Mouse (Mus musculus) neural tube, embryonic 11.5 days (tissue): ENCODE data around the gene St8sia1. TPM values are rescaled to one million over a fixed set of nuclear protein-coding genes. Genes with fewer than 3 reads are reported as not detected.

Source experiments
- ATAC-seq: fragments of 200-750 bp; cut with Nextera tagmentation; 2 replicates; pipeline ENCODE4 v1.8.0; 2017; ENCODE audit warnings: moderate number of reproducible peaks, mild to moderate bottlenecking, moderate TSS enrichment, moderate library complexity; ENCODE audit not compliant: insufficient read depth, low FRiP score, low TSS enrichment
- DNase-seq: peaks from one replicate; pipeline ENCODE4 v3.0.0-alpha.2; 2015; ENCODE audit warnings: low spot score
- H3K27ac ChIP-seq: fragments of 300-500 bp; sonication (generic); 2 replicates; pipeline ENCODE4 v1.5.1; 2014; ENCODE audit warnings: low read depth, mild to moderate bottlenecking, low read length
- H3K27me3 ChIP-seq: fragments of 300-500 bp; sonication (generic); 2 replicates; pipeline ENCODE4 v1.6.1; 2014; ENCODE audit warnings: mild to moderate bottlenecking, low read length, mixed read lengths; ENCODE audit not compliant: control insufficient read depth, insufficient read depth
- H3K36me3 ChIP-seq: fragments of 300-500 bp; sonication (generic); 2 replicates; pipeline ENCODE4 v1.6.1; 2014; ENCODE audit warnings: mild to moderate bottlenecking, low read length, moderate library complexity, mixed read lengths; ENCODE audit not compliant: control insufficient read depth, insufficient read depth
- H3K4me1 ChIP-seq: fragments of 300-500 bp; sonication (generic); 2 replicates; pipeline ENCODE4 v1.6.1; 2014; ENCODE audit warnings: low read length, mixed read lengths; ENCODE audit not compliant: control insufficient read depth, insufficient read depth
- H3K4me2 ChIP-seq: fragments of 300-500 bp; sonication (generic); 2 replicates; pipeline ENCODE4 v1.6.1; 2014; ENCODE audit warnings: low read depth, mild to moderate bottlenecking, moderate library complexity
- H3K4me3 ChIP-seq: fragments of 300-500 bp; sonication (generic); 2 replicates; pipeline ENCODE4 v1.5.1; 2014; ENCODE audit warnings: low read depth, low read length
- H3K9ac ChIP-seq: fragments of 300-500 bp; sonication (generic); 2 replicates; pipeline ENCODE4 v1.6.1; 2014; ENCODE audit warnings: mild to moderate bottlenecking, low read length
- H3K9me3 ChIP-seq: fragments of 300-500 bp; sonication (generic); 2 replicates; pipeline ENCODE4 v1.6.1; 2016; ENCODE audit warnings: low read length; ENCODE audit not compliant: control insufficient read depth
- WGBS: fragments of 180-500 bp; shearing (Covaris S2); extraction: QIAGEN DNeasy Blood & Tissue Kit; methylation state at CpG from one replicate; pipeline ENCODE4 v1.1.7; 2014; 5-methylcytosine and 5-hydroxymethylcytosine counted together
- polyA plus RNA-seq: library from polyadenylated mRNA; unstranded; fragments of >200 nt; fragmentation: Nextera tagmentation; extraction: Ambion mirVana; gene quantifications from 2 replicates; pipeline ENCODE4 v1.2.1, GENCODE M21; 2014

Gene St8sia1
- polyA plus RNA-seq, 1 experiment from 2014 or later = 10.6 TPM

- no peaks in the 10 kb centered on the region for H3K4me1 ChIP-seq
- H3K9ac ChIP-seq = no peak overlapping the region
- no peak overlapping the region for H3K4me2 ChIP-seq
- no peak overlapping the region for H3K27ac ChIP-seq
- H3K36me3 ChIP-seq = no peaks in the 10 kb centered on the region
- no peaks in the 10 kb centered on the region for H3K27me3 ChIP-seq
- no peaks in the 10 kb centered on the region for H3K9me3 ChIP-seq
- 84% methylated on average over 9 of the region's 9 CpGs for WGBS
- ATAC-seq = no peak
- no peak for DNase-seq
- H3K4me3 ChIP-seq = no peak overlapping the region
Measured at GRCm38 (mm10) chr6:142798837-142799236, 165.4 kb downstream of the St8sia1 start.

GRCm38 (mm10) chr6:142797996-142798395 is 166.3 kb downstream of the St8sia1 start:
- no peak overlapping the region for H3K9ac ChIP-seq
- H3K4me1 ChIP-seq = 0 out of 2 replicates have a peak, but pooled peaks cover 2% of the 10 kb centered on the region
- H3K27ac ChIP-seq = no peak overlapping the region
- DNase-seq = no peak
- no peak overlapping the region for H3K4me3 ChIP-seq
- no peaks in the 10 kb centered on the region for H3K9me3 ChIP-seq
- no peaks in the 10 kb centered on the region for H3K27me3 ChIP-seq
- no peak overlapping the region for H3K4me2 ChIP-seq
- H3K36me3 ChIP-seq = no peaks in the 10 kb centered on the region
- ATAC-seq = no peak
- WGBS = 84% methylated on average over 1 of the region's 1 CpGs

GRCm38 (mm10) chr6:142795655-142796441 is 168.4 kb downstream of the St8sia1 start:
- no peak overlapping the region for H3K4me3 ChIP-seq
- H3K9ac ChIP-seq = no peak overlapping the region
- 0 out of 2 replicates have a peak, but pooled peaks cover 2% of the 10 kb centered on the region for H3K4me1 ChIP-seq
- DNase-seq = no peak
- H3K27ac ChIP-seq = no peak overlapping the region
- H3K27me3 ChIP-seq = no peaks in the 10 kb centered on the region
- no peaks in the 10 kb centered on the region for H3K9me3 ChIP-seq
- ATAC-seq = no peak
- WGBS = 83% methylated on average over 15 of the region's 15 CpGs
- H3K4me2 ChIP-seq = no peak overlapping the region
- no peaks in the 10 kb centered on the region for H3K36me3 ChIP-seq

GRCm38 (mm10) chr6:142795087-142795486 is 169.2 kb downstream of the St8sia1 start:
- H3K27me3 ChIP-seq = no peaks in the 10 kb centered on the region
- no peaks in the 10 kb centered on the region for H3K36me3 ChIP-seq
- DNase-seq (no peak), ATAC-seq (no peak)
- no peak overlapping the region for H3K27ac ChIP-seq
- H3K4me3 ChIP-seq = no peak overlapping the region
- H3K9ac ChIP-seq = no peak overlapping the region
- 92% methylated on average over 9 of the region's 9 CpGs for WGBS
- 0 out of 2 replicates have a peak, but pooled peaks cover 2% of the 10 kb centered on the region for H3K4me1 ChIP-seq
- no peaks in the 10 kb centered on the region for H3K9me3 ChIP-seq
- no peak overlapping the region for H3K4me2 ChIP-seq

- Histone ChIP-seq H3K27me3 (no peaks in the 10 kb centered on the region), H3K4me1 (0 out of 2 replicates have a peak, but pooled peaks cover 2% of the 10 kb centered on the region), H3K27ac (no peak overlapping the region), H3K36me3 (no peaks in the 10 kb centered on the region), H3K4me2 (no peak overlapping the region), H3K4me3 (no peak overlapping the region), H3K9me3 (no peaks in the 10 kb centered on the region), H3K9ac (no peak overlapping the region)
- peak; percentile 46 for DNase-seq
- ATAC-seq = peak; percentile 76
- WGBS = 42% methylated on average over 7 of the region's 7 CpGs
Measured at GRCm38 (mm10) chr6:142793468-142793867, 170.8 kb downstream of the St8sia1 start.

- 56% methylated on average over 13 of the region's 13 CpGs for WGBS
- Histone ChIP-seq H3K4me3 (no peak overlapping the region), H3K4me2 (no peak overlapping the region), H3K9me3 (no peaks in the 10 kb centered on the region), H3K27me3 (no peaks in the 10 kb centered on the region), H3K27ac (no peak overlapping the region), H3K9ac (no peak overlapping the region), H3K4me1 (0 out of 2 replicates have a peak, but pooled peaks cover 2% of the 10 kb centered on the region), H3K36me3 (no peaks in the 10 kb centered on the region)
- DNase-seq (no peak), ATAC-seq (peak; percentile 62; the same call in 1 of the 2 replicates)
Measured at GRCm38 (mm10) chr6:142792241-142792968, 171.8 kb downstream of the St8sia1 start.

GRCm38 (mm10) chr6:142789736-142790135 is 174.5 kb downstream of the St8sia1 start:
- WGBS = 94% methylated on average over 10 of the region's 10 CpGs
- Histone ChIP-seq H3K27me3 (no peaks in the 10 kb centered on the region), H3K36me3 (no peaks in the 10 kb centered on the region), H3K4me3 (no peak overlapping the region), H3K9me3 (no peaks in the 10 kb centered on the region), H3K4me1 (0 out of 2 replicates have a peak, but pooled peaks cover 2% of the 10 kb centered on the region), H3K4me2 (no peak overlapping the region), H3K27ac (no peak overlapping the region), H3K9ac (no peak overlapping the region)
- ATAC-seq (no peak), DNase-seq (no peak)

- Histone ChIP-seq H3K9me3 (no peaks in the 10 kb centered on the region), H3K36me3 (no peaks in the 10 kb centered on the region), H3K4me2 (no peak overlapping the region), H3K4me1 (0 out of 2 replicates have a peak, but pooled peaks cover under 1% of the 10 kb centered on the region), H3K27ac (no peak overlapping the region), H3K9ac (no peak overlapping the region), H3K4me3 (no peak overlapping the region), H3K27me3 (no peaks in the 10 kb centered on the region)
- DNase-seq (no peak), ATAC-seq (no peak)
- 52% methylated on average over 17 of the region's 18 CpGs for WGBS
Measured at GRCm38 (mm10) chr6:142788042-142788987, 175.9 kb downstream of the St8sia1 start.
